Mouse (Mus musculus) lung, postnatal 4 days (tissue): Measurements from ENCODE around the gene Glt8d1.
A peak's percentile ranks its signal among the peaks of the same experiment; 100 is the strongest.

ENCODE experiments used
- DNase-seq, 2 experiments: peaks; one replicate each; pipeline ENCODE4 v3.0.0; 2021

Glt8d1 gene

DNA sequence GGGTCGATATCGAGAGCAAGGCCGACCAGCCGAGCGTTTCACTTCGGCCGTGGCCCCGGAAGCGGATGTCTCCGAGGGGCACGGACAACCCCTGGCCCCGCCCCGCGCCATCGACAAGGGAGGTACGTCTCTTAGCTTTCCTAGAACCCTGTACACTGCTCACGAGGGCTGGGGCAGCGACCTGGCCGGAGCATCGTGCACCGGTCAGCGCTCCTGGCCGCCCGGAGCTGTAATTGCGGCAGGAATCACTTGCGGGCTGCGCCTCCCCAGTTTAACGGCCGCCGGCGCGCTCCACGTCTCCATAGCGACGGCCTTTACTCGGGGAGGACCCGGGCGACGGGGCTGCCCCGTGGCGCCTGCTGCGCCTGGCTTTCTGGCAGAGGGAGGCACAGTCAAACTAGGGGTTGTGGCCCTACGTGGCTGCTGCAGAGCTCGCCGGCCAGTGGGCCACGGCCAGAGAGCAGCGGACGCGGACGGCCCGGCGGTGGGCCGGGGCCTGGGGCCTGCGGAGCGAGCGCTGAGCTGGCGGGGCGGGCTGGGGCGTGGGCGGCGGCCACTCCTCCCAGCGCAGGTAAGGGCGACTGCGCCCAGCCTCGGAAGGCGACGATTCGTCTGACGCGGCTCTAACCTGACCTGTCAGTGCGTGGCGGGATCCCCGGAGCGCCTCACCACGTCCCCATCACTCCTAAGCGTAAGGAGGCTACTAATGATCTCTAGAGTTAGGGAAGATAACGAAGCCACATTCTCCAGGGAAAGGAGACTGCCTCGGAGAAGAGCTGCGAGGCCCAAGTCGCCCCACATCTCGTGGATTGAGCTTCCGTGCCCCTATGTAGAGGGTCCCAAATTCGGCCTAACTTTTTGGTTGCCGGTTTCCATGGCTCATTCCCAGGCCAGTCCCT lies at the start of gene Glt8d1, which contains the start of gene Spcs1:
Gene Glt8d1, plus strand, starts transcription at position 94 of the 899 bp plus-strand sequence.
Gene Spcs1, minus strand, starts transcription at position 366 of the 899 bp plus-strand sequence.
- peak; percentile 89 to 90 for DNase-seq

DNA sequence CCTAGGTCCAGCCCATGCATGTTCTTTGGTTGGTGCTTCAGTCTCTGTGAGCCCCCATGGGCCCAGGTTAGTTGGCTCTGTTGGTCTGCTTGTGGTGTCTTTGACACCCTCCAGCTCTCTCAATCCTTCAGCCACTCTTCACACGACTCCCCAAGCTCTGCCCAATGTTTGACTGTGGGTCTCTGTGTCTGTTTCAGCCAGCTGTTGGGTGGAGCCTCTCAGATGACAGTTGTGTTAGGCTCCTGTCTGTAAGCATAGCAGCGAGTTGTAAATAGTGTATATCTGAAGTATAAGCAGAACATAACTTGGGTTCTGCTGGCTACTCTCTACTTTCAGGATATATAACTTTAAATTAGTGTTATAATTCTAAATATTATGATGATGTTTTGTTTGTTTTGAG lies 42.7 kb upstream of the Glt8d1 start:
- DNase-seq = no peak

- DNase-seq = no peak
Measured at GRCm38 (mm10) chr14:30959031-30959430, 42.2 kb upstream of the Glt8d1 start.

GRCm38 (mm10) chr14:30960366-30960765 lies 40.8 kb upstream of the Glt8d1 start:
- no peak for DNase-seq

DNA sequence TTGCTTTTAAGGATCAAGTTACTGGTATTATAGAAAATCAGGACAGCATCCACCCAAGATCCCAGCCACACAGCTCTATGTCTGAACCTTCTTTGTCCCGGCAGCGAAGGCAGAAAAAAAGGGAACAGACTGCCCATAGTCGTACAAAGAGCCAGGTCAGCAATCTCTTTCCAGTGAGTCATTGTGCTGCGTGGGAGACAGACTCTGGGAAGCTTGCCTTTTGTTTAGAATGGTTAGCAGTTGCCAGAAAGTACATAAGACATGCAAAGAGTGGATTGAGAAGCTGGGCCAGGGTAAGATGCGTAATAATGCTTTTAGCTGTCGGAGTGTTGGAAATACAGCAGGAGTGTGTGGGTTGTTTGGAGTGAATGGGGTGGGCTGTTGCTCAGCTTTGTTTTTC lies 27.0 kb upstream of the Glt8d1 start:
- DNase-seq = peak; percentile 34 to 44

DNA sequence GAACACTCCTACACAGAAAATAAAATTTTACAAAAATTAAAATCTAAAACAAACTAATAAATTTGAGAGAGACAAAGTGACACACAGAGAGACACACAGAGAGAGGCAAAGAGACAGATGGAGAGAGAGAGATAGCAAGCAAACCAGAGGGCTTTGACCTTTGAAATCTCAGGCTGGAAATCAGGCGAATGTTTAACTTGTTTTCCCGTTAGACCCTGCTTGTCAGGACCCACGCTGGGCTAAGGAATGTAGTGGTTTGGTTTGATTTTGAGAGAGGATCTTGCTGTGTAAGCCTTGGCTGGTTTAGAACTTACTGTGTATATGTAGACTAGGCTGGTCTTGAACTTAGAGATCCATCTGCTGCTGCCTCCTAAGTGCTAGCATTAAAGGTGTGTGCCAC lies 25.0 kb upstream of the Glt8d1 start:
- no peak for DNase-seq

- DNase-seq = no peak
Measured at GRCm38 (mm10) chr14:30996417-30996816, 4.8 kb upstream of the Glt8d1 start.

GRCm38 (mm10) chr14:31000356-31000755 lies 844 bp upstream of the Glt8d1 start:
- no peak for DNase-seq

- no peak for DNase-seq
Measured at GRCm38 (mm10) chr14:31000816-31001306, 339 bp upstream of the Glt8d1 start.

DNA sequence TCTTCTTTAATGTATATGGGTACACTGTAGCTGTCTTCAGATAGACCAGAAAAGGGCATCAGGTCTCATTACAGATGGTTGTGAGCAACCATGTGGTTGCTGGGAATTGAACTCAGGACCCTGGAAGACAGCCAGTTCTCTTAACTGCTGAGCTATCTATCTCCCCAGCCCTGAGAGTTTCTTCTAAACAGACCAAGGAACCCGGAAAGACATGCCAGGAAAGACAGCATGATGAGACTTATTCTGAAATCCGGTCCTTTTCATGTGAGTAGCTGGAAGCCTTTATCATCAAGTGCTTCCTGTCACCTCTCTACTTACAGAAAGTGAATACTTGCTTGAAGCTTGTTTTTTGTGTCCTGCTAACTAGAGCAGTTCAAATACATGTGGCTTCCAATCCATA lies 3.3 kb downstream of the Glt8d1 start:
- DNase-seq = no peak

- DNase-seq = no peak
Measured at GRCm38 (mm10) chr14:31006779-31007178, 5.6 kb downstream of the Glt8d1 start.

DNA sequence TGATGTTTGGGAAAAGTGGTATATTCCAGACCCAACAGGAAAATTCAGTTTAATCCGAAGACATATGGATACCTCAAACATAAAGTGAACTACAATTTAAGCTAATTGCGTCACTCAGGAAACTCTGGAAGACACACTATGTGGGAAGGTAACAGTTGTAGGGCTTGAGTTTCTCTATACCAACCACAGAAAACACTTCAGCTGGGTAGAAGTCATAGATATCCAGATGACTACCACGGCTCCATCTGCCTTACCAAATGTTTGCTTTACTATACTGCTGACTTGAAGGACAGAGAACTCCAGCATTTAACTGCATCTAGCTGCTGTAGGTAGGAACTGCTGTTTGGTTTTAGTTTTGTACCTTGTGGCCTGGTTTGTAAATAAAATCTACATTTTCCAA lies 10.4 kb downstream of the Glt8d1 start:
- DNase-seq = no peak

DNA sequence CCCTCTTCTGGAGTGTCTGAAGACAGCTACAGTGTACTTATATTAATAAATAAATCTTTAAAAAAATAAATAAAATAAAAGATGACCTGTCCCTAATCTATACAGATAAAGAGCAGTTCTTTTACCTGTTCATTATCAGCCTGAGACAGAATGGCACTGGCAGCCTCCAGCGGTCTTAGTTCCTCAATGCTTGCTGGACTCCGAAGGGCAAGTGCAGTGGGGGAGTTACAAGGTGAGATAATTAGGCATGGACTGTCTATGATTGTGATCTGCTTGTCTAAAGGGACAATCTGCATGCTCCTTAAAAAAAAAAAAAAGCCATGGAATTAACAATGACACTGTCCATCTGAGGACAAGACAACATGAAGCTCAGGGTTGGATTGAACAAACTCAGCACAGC lies 12.7 kb downstream of the Glt8d1 start:
- DNase-seq = no peak

GRCm38 (mm10) chr14:31016063-31016462 lies 14.9 kb downstream of the Glt8d1 start:
- no peak for DNase-seq

GRCm38 (mm10) chr14:31017854-31018253 lies 16.7 kb downstream of the Glt8d1 start:
- DNase-seq = peak in 1 of 2 experiments; percentile 15

- peak; percentile 98 to 99 for DNase-seq
Measured at GRCm38 (mm10) chr14:31018860-31019291, 17.7 kb downstream of the Glt8d1 start, which contains the start of the genes Pbrm1 and Gnl3. TSS of gene Pbrm1 (plus strand) at chr14:31019138. TSS of gene Gnl3 (minus strand) at chr14:31019152.

DNA sequence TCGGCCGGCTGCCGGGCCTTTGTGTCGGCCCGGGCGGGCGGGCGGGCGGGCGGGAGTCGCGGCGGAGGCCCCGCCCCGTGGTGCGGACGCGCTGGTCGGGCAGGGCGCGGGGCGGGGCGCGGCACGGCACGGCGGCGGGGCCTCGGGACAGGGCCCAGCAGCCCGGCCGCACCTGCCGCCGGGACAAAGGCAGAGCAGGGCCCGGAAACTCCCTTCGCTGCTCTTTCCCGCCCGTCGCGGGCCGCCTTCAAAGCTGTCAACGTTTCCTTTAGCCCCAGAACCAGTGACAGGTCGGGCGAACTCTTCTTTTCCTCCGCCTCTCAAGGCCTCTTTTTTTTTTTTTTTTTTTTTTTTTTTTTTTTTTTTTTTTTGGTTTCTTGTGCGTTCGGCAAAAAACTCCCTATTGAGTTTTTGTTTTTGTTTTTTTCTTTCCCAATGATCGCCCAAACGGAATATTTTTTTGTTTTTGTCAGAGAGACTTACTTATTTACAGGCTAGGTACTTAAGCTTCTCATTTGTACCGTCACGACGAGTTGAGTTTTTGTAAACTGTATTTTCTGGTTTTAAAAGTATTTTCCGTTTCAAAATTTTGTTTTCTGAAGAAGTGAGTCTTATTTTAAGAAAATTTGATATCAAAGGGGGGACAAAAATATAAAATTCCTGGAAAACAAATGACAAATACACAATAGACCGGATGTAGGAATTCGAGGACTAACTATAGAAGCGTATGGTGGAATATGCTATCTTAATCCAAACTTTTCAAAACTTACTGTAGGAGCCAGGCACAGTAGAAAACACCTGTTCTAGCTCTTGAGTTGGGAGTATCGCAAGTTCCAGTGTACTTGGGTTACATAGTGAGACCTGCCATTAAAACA lies 18.4 kb downstream of the Glt8d1 start:
- peak; percentile 83 to 92 for DNase-seq

GRCm38 (mm10) chr14:31022579-31022978 lies 21.4 kb downstream of the Glt8d1 start:
- no peak for DNase-seq

DNA sequence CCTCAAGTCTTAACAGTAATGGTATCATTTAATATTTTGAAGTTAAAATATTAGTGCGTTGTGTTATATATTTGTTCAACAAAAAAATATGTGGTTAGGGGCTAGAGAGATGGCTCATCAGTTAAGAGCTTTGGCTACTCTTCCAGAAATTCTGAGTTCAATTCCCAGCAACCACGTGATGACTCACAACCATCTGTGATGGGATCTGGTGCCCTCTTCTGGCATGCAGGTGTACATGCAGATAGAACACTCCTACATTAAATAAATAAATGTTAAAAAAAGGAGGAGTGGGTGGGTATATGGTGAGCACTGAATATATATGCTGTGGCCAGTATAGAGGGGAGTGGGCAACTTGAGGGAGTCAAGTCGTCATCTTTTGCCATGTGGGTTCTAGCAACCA lies 24.6 kb downstream of the Glt8d1 start:
- no peak for DNase-seq

DNA sequence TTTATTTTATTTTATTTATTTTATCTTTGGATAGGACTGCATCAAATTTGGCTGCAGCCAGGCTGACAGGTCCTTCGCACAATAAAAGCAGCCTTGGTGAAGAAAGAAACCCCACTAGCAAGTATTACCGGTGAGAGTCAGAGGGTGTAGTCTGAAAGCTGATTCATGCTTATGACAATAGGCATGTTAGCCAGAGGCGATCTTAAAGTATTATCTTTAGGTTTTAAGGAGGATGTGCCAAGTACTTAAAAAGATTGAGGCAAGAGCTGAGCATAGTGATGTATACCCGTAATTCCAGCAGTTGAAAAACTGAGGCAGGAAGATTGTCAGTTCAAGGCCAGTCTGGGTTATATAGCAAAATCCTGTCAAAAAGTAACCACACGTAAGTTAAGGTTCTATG lies 44.1 kb downstream of the Glt8d1 start:
- DNase-seq = no peak

GRCm38 (mm10) chr14:31045817-31046216 lies 44.6 kb downstream of the Glt8d1 start:
- no peak for DNase-seq
